ENCODE assay signal across 24 mouse cellular contexts in genomic region chr8:13516728-13517127, GRCm38 (mm10). TPM values are rescaled to one million over a fixed set of nuclear protein-coding genes. Genes with fewer than 3 reads are reported as not detected.
DNase-seq lines count a peak whose midpoint lies in the region; ATAC-seq and TF ChIP-seq lines count a peak whose summit lies in the region.
"Had no signal": no experiment of that assay in that cellular context is flagged by ENCODE, and none has a peak within 500 bp of the region (broad histone marks: within the 10 kb centered on the region; RNA-seq: fewer than 3 reads in every experiment).

No protein-coding gene starts in this region.

- H3K9ac ChIP-seq in kidney, embryonic 16.5 days (replicated peaks; ENCODE audit: low read length) = no peak overlapping the region
- H3K9ac ChIP-seq in lung, postnatal 0 days (replicated peaks; ENCODE audit: low read depth) = no peak overlapping the region
- no peak overlapping the region for H3K9ac ChIP-seq in stomach, postnatal 0 days (ENCODE audit: low read length)
- H3K9ac ChIP-seq: hindbrain, embryonic 12.5 days; liver, embryonic 15.5 days; midbrain, embryonic 13.5 days; neural tube, embryonic 15.5 days had no signal

- 0 out of 2 replicates have a peak, but pooled peaks cover 3% of the 10 kb centered on the region for H3K27me3 ChIP-seq in kidney, embryonic 16.5 days (ENCODE audit: insufficient read depth, low read length)
- no peaks in the 10 kb centered on the region for H3K27me3 ChIP-seq in lung, postnatal 0 days (replicated peaks; ENCODE audit: insufficient read depth, low read length)
- no peaks in the 10 kb centered on the region for H3K27me3 ChIP-seq in stomach, postnatal 0 days (ENCODE audit: control insufficient read depth, insufficient read depth, low read length)
- H3K27me3 ChIP-seq: hindbrain, embryonic 12.5 days; liver, embryonic 15.5 days; midbrain, embryonic 13.5 days; neural tube, embryonic 15.5 days had no signal

- no peaks in the 10 kb centered on the region for H3K36me3 ChIP-seq in kidney, embryonic 16.5 days (ENCODE audit: insufficient read depth, low read length)
- H3K36me3 ChIP-seq in lung, postnatal 0 days (ENCODE audit: insufficient read depth, low read length) = no peaks in the 10 kb centered on the region
- no peaks in the 10 kb centered on the region for H3K36me3 ChIP-seq in stomach, postnatal 0 days (ENCODE audit: control insufficient read depth, insufficient read depth, low read length)
- H3K36me3 ChIP-seq: hindbrain, embryonic 12.5 days; liver, embryonic 15.5 days; midbrain, embryonic 13.5 days; neural tube, embryonic 15.5 days had no signal

- TF ChIP-seq EP300 in lung, postnatal 0 days (IDR thresholded peaks at IDR 0.05) = peak; percentile 63
- no peak for TF ChIP-seq EP300 in stomach, postnatal 0 days (optimal IDR thresholded peaks at IDR 0.05)

- 67% methylated on average over 5 of the region's 5 CpGs for WGBS in kidney, embryonic 16.5 days
- WGBS in lung, postnatal 0 days = 40% methylated on average over 5 of the region's 5 CpGs
- WGBS in stomach, postnatal 0 days = 52% methylated on average over 5 of the region's 5 CpGs

- no peak overlapping the region for H3K4me2 ChIP-seq in kidney, embryonic 16.5 days (replicated peaks; ENCODE audit: low read depth, low read length)
- no peak overlapping the region for H3K4me2 ChIP-seq in lung, postnatal 0 days (replicated peaks; ENCODE audit: low read depth, low read length)
- H3K4me2 ChIP-seq in stomach, postnatal 0 days (replicated peaks; ENCODE audit: low read depth) = no peak overlapping the region
- H3K4me2 ChIP-seq: hindbrain, embryonic 12.5 days; liver, embryonic 15.5 days; midbrain, embryonic 13.5 days; neural tube, embryonic 15.5 days had no signal

- H3K4me1 ChIP-seq in kidney, embryonic 16.5 days (ENCODE audit: insufficient read depth, low read length) = peaks cover 5% of the 10 kb centered on the region; the same call in 1 of the 2 replicates
- H3K4me1 ChIP-seq in lung, postnatal 0 days (ENCODE audit: insufficient read depth, low read depth, low read length) = peaks cover 9% of the 10 kb centered on the region; the same call in 1 of the 2 replicates
- H3K4me1 ChIP-seq in stomach, postnatal 0 days (replicated peaks; ENCODE audit: control insufficient read depth, insufficient read depth) = peaks cover 3% of the 10 kb centered on the region; the same call in 1 of the 2 replicates
- H3K4me1 ChIP-seq: hindbrain, embryonic 12.5 days; liver, embryonic 15.5 days; midbrain, embryonic 13.5 days had no signal

- H3K9me3 ChIP-seq in kidney, embryonic 16.5 days (ENCODE audit: low read length) = no peaks in the 10 kb centered on the region
- no peaks in the 10 kb centered on the region for H3K9me3 ChIP-seq in lung, postnatal 0 days (ENCODE audit: low read length)
- no peaks in the 10 kb centered on the region for H3K9me3 ChIP-seq in stomach, postnatal 0 days (ENCODE audit: control insufficient read depth, low read length)
- H3K9me3 ChIP-seq: hindbrain, embryonic 12.5 days; liver, embryonic 15.5 days; midbrain, embryonic 13.5 days; neural tube, embryonic 15.5 days had no signal

- H3K4me3 ChIP-seq in gastrocnemius, adult 2 months = no peak overlapping the region
- no peak overlapping the region for H3K4me3 ChIP-seq in kidney, embryonic 16.5 days (ENCODE audit: low read length)
- no peak overlapping the region for H3K4me3 ChIP-seq in lung, postnatal 0 days (ENCODE audit: low read depth, low read length)
- no peak overlapping the region for H3K4me3 ChIP-seq in stomach, postnatal 0 days (ENCODE audit: low read depth, low read length)
- H3K4me3 ChIP-seq: heart, adult 2 months; hindbrain, embryonic 12.5 days; layer of hippocampus, adult 2 months; liver, embryonic 15.5 days; midbrain, embryonic 13.5 days; myocyte; neural tube, embryonic 15.5 days had no signal

- DNase-seq in gastrocnemius, adult 2 months = no peak
- DNase-seq in gastrocnemius, postnatal 36 days = no peak
- no peak for DNase-seq in kidney, adult 9 months
- DNase-seq in lung, postnatal 0 days (ENCODE audit: low spot score) = no peak
- DNase-seq in lung, postnatal 10 days = no peak
- no peak for DNase-seq in stomach, postnatal 0 days (ENCODE audit: low spot score)
- no peak for DNase-seq in thymus, postnatal 14 days
- DNase-seq: thymus, adult 2 months had no signal

- 0 out of 2 replicates have a peak overlapping the region, but pooled peaks have one; percentile 8 for H3K27ac ChIP-seq in gastrocnemius, adult 2 months
- peak overlapping the region; percentile 51; the same call in 1 of the 2 replicates for H3K27ac ChIP-seq in kidney, embryonic 16.5 days (ENCODE audit: low read length)
- H3K27ac ChIP-seq in lung, postnatal 0 days (ENCODE audit: low read length) = peak overlapping the region; percentile 60
- H3K27ac ChIP-seq in stomach, postnatal 0 days (replicated peaks) = peak overlapping the region; percentile 82
- H3K27ac ChIP-seq: heart, adult 2 months; hindbrain, embryonic 12.5 days; layer of hippocampus, adult 2 months; liver, embryonic 15.5 days; midbrain, embryonic 13.5 days; neural tube, embryonic 15.5 days had no signal

- no peak for ATAC-seq in kidney, embryonic 16.5 days (ENCODE audit: low FRiP score, low TSS enrichment)
- ATAC-seq in lung, postnatal 0 days = peak; percentile 65
- ATAC-seq in stomach, postnatal 0 days (ENCODE audit: low FRiP score, low TSS enrichment) = no peak
- ATAC-seq: forebrain, embryonic 16.5 days; midbrain, embryonic 13.5 days had no signal

- intact Hi-C loops in gastrocnemius, adult 2 months (cut with DNase I) = no loop called here
- intact Hi-C loops in gastrocnemius, postnatal 36 days (cut with DNase I) = no loop called here

- no peak for TF ChIP-seq CTCF in gastrocnemius, adult 2 months (IDR thresholded peaks at IDR 0.05)
- peak; percentile 23 for TF ChIP-seq CTCF in lung, postnatal 0 days (IDR thresholded peaks at IDR 0.05)
- TF ChIP-seq CTCF in stomach, postnatal 0 days (IDR thresholded peaks at IDR 0.05; ENCODE audit: low read depth) = no peak

RNA-seq across cellular contexts. Expression of gene Gas6, which starts 22.4 kb away (rescaled TPM):
- total RNA-seq in gastrocnemius, adult 2 months (2021) = 10 to 100 TPM; 63.4 to 87.3 TPM
- 10 to 100 TPM; 55.1 to 58.8 TPM for total RNA-seq in gastrocnemius, postnatal 36 days (2021)
- polyA plus RNA-seq in kidney, embryonic 16.5 days (2015; fragmentation: Nextera tagmentation; extraction: Ambion mirVana) = 70.1 and 76.9 TPM in 2 replicates
- 177 and 201 TPM in 2 replicates for polyA plus RNA-seq in lung, postnatal 0 days (2015; fragmentation: Nextera tagmentation; extraction: Ambion mirVana)
- 197 and 213 TPM in 2 replicates for polyA plus RNA-seq in stomach, postnatal 0 days (2015; fragmentation: Nextera tagmentation; extraction: Ambion mirVana)

RNA-seq across cellular contexts. Expression of gene 1700029H14Rik, which starts 45.5 kb away (rescaled TPM):
- not detected for total RNA-seq in gastrocnemius, adult 2 months (2021)
- not detected for total RNA-seq in gastrocnemius, postnatal 36 days (2021)
- not detected in 2 replicates for polyA plus RNA-seq in kidney, embryonic 16.5 days (2015; fragmentation: Nextera tagmentation; extraction: Ambion mirVana)
- not detected in 2 replicates for polyA plus RNA-seq in lung, postnatal 0 days (2015; fragmentation: Nextera tagmentation; extraction: Ambion mirVana)
- not detected in 2 replicates for polyA plus RNA-seq in stomach, postnatal 0 days (2015; fragmentation: Nextera tagmentation; extraction: Ambion mirVana)
- total RNA-seq: adrenal gland, postnatal 10 days; gastrocnemius, adult 8-10 months; heart, adult 2 months; layer of hippocampus, adult 2 months; left cerebral cortex, adult 18-20 months; left cerebral cortex, postnatal 4 days; megakaryocyte progenitor cell, adult 5-6 weeks had no signal
- polyA plus RNA-seq: embryonic facial prominence, embryonic 11.5 days; forebrain, embryonic 16.5 days; hindbrain, embryonic 12.5 days; intestine, embryonic 14.5 days; liver, embryonic 15.5 days; midbrain, embryonic 13.5 days; myocyte; neural tube, embryonic 15.5 days had no signal

Comparison
In these comparisons a context has a peak if more than half of its experiments do, and no peak if none do; other contexts are left out.
1. H3K27ac ChIP-seq: peak in every context shown above with its lines; median percentile 82 in stomach, postnatal 0 days; 60 in lung, postnatal 0 days; 51 in kidney, embryonic 16.5 days; 8 in gastrocnemius, adult 2 months.